Mouse (Mus musculus) forebrain, embryonic 13.5 days (tissue): ENCODE results near the gene Tmc5. TPM values are rescaled to one million over a fixed set of nuclear protein-coding genes. Genes with fewer than 3 reads are reported as not detected.
A peak's percentile ranks its signal among the peaks of the same experiment; 100 is the strongest.

Experiments
- ATAC-seq: fragments of 200-750 bp; cut with Nextera tagmentation; 2 replicates; pipeline ENCODE4 v1.8.0; 2017
- H3K27ac ChIP-seq: fragments of 300-500 bp; sonication (generic); 2 replicates; pipeline ENCODE4 v1.5.1; 2015; ENCODE audit warnings: inconsistent platforms, mild to moderate bottlenecking, moderate library complexity
- H3K27me3 ChIP-seq: fragments of 300-500 bp; sonication (generic); 2 replicates; pipeline ENCODE4 v1.6.1; 2015; ENCODE audit warnings: mild to moderate bottlenecking, inconsistent platforms
- H3K36me3 ChIP-seq: fragments of 300-500 bp; sonication (generic); 2 replicates; pipeline ENCODE4 v1.6.1; 2015; ENCODE audit warnings: mild to moderate bottlenecking, inconsistent platforms; ENCODE audit not compliant: poor library complexity, severe bottlenecking
- H3K4me1 ChIP-seq: fragments of 300-500 bp; sonication (generic); 2 replicates; pipeline ENCODE4 v1.6.1; 2015; ENCODE audit warnings: inconsistent platforms
- H3K4me2 ChIP-seq: fragments of 300-500 bp; sonication (generic); 2 replicates; pipeline ENCODE4 v1.6.1; 2015; ENCODE audit warnings: inconsistent platforms, mild to moderate bottlenecking, moderate library complexity
- H3K4me3 ChIP-seq: fragments of 300-500 bp; sonication (generic); 2 replicates; pipeline ENCODE4 v1.5.1; 2015; ENCODE audit warnings: mild to moderate bottlenecking, inconsistent platforms
- H3K9ac ChIP-seq: fragments of 300-500 bp; sonication (generic); 2 replicates; pipeline ENCODE4 v1.6.1; 2015; ENCODE audit warnings: mild to moderate bottlenecking, inconsistent platforms
- H3K9me3 ChIP-seq: fragments of 300-500 bp; sonication (generic); replicated peaks from 2 replicates; pipeline ENCODE4 v1.6.1; 2016; ENCODE audit warnings: inconsistent platforms
- WGBS: fragments of 180-500 bp; shearing (Covaris S2); methylation state at CpG from one replicate; pipeline ENCODE4 v1.1.7; 2015; 5-methylcytosine and 5-hydroxymethylcytosine counted together
- polyA plus RNA-seq: library from polyadenylated mRNA; unstranded; fragments of >200 nt; fragmentation: Nextera tagmentation; extraction: Ambion mirVana; gene quantifications from 2 replicates; pipeline ENCODE4 v1.2.1, GENCODE M21; 2015

The Tmc5 gene
- polyA plus RNA-seq, 1 experiment from 2014 or later = 0.28 TPM

DNA sequence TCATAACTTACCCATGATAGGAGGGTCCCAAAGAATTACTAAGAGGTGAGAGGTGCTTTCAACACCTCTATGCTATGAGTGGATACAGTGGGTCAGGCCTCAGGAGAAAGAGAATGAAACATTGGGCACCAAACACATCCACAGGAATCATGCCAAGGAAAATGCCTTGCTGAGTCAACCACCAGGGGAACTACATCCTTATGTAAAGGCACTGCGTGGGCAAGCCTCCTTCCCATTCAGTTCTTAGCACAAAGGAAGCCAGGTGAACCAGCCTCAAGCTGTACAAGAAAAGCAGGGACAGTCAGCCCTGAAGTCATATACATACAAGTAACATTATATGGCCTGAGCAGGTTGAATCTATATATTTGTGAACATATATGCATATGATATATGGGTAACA is 53.8 kb downstream of the Tmc5 start:
- Histone ChIP-seq H3K9ac (no peak overlapping the region), H3K27me3 (no peaks in the 10 kb centered on the region), H3K27ac (no peak overlapping the region), H3K36me3 (no peaks in the 10 kb centered on the region), H3K4me3 (no peak overlapping the region), H3K4me1 (no peaks in the 10 kb centered on the region), H3K9me3 (no peaks in the 10 kb centered on the region), H3K4me2 (no peak overlapping the region)
- no peak for ATAC-seq
- 78% methylated on average over 1 of the region's 1 CpGs for WGBS

- no peaks in the 10 kb centered on the region for H3K36me3 ChIP-seq
- H3K27ac ChIP-seq = no peak overlapping the region
- no peak overlapping the region for H3K9ac ChIP-seq
- H3K4me2 ChIP-seq = no peak overlapping the region
- H3K4me3 ChIP-seq = no peak overlapping the region
- no peak for ATAC-seq
- WGBS = 86% methylated on average over 6 of the region's 6 CpGs
- H3K9me3 ChIP-seq = no peaks in the 10 kb centered on the region
- H3K4me1 ChIP-seq = no peaks in the 10 kb centered on the region
- H3K27me3 ChIP-seq = no peaks in the 10 kb centered on the region
Measured at GRCm38 (mm10) chr7:118652572-118653295, 55.6 kb downstream of the Tmc5 start.

GRCm38 (mm10) chr7:118656730-118657129 is 59.6 kb downstream of the Tmc5 start:
- H3K27ac ChIP-seq = no peak overlapping the region
- H3K36me3 ChIP-seq = no peaks in the 10 kb centered on the region
- H3K27me3 ChIP-seq = no peaks in the 10 kb centered on the region
- no peak overlapping the region for H3K4me3 ChIP-seq
- H3K9ac ChIP-seq = no peak overlapping the region
- 32% methylated on average over 6 of the region's 6 CpGs for WGBS
- no peaks in the 10 kb centered on the region for H3K9me3 ChIP-seq
- ATAC-seq = no peak
- H3K4me1 ChIP-seq = no peaks in the 10 kb centered on the region
- no peak overlapping the region for H3K4me2 ChIP-seq

DNA sequence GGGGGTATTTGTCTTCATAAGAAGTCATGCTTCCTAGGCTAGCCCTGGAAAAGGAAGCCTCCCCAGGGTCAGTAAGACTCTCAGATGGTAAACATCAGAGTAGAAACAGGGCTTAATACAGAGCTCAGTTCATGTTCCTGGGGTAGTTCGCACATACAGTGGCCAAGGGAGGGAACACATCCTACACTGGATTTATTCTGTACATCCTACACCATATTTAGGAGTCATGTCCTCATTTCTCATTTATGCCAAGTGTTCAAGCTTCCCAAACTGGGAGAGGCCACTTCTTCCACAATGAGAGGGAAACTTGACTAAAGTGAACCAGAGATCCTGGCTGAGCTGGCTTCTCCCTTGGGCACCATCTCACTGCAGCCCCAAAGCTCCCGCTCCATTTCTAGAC is 70.7 kb downstream of the Tmc5 start:
- whole genome bisulfite sequencing = 89% methylated on average over 2 of the region's 2 CpGs
- no peak for ATAC-seq
- no peak overlapping the region for H3K9ac ChIP-seq

DNA sequence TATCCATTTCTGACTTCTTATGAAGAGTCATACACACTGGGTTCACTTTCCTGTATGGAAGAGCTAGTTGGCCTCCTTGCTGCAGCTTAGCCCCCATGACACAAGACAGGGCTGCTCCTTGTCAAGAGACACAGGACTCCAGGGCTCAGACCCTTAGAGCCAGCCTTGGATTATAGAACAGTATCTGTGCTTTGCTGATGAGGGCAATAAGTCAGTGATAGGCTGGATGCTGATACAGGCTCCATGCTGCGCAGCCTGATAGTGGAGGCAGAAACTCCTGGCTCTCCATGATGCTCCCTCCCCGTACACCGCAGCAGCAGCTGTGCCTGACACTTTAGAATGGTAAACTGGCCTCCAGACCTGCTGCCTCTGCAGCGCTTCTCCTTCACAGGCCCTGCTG is 73.0 kb downstream of the Tmc5 start:
- H3K27ac ChIP-seq = no peak overlapping the region
- no peaks in the 10 kb centered on the region for H3K36me3 ChIP-seq
- H3K4me3 ChIP-seq = no peak overlapping the region
- WGBS = 86% methylated on average over 4 of the region's 4 CpGs
- H3K9ac ChIP-seq = no peak overlapping the region
- H3K27me3 ChIP-seq = no peaks in the 10 kb centered on the region
- no peak for ATAC-seq
- no peaks in the 10 kb centered on the region for H3K9me3 ChIP-seq
- H3K4me1 ChIP-seq = no peaks in the 10 kb centered on the region
- H3K4me2 ChIP-seq = no peak overlapping the region

More for the DNA sequence above, 70.7 kb downstream of the Tmc5 start:
- Histone ChIP-seq H3K27ac (no peak overlapping the region), H3K4me1 (no peaks in the 10 kb centered on the region), H3K9me3 (peaks cover 5% of the 10 kb centered on the region), H3K4me3 (no peak overlapping the region), H3K27me3 (no peaks in the 10 kb centered on the region), H3K36me3 (no peaks in the 10 kb centered on the region), H3K4me2 (no peak overlapping the region)

DNA sequence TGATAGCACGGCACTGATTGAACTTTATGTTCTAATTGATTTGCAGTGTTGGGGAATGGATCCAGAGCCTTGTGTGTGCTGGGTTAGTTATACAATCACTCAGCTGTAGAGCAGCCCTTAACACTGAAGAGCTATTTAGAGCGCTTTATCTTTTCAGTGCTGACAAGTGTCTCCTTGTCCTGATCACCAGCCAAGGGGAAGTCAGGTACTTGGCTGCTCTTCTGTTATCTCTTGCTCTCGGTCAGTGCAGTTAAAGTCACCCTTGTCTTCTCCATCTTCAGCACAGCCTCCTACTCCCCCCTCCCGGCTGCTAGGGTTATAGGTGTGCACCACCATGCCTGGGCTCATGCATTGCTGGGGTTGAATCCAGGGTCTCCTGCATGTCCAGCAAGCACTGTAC is 79.7 kb downstream of the Tmc5 start:
- Histone ChIP-seq H3K4me3 (no peak overlapping the region), H3K4me2 (no peak overlapping the region), H3K27me3 (no peaks in the 10 kb centered on the region), H3K27ac (no peak overlapping the region), H3K36me3 (no peaks in the 10 kb centered on the region), H3K9ac (no peak overlapping the region), H3K4me1 (no peaks in the 10 kb centered on the region), H3K9me3 (no peaks in the 10 kb centered on the region)
- no peak for ATAC-seq
- WGBS = 92% methylated on average over 4 of the region's 4 CpGs

DNA sequence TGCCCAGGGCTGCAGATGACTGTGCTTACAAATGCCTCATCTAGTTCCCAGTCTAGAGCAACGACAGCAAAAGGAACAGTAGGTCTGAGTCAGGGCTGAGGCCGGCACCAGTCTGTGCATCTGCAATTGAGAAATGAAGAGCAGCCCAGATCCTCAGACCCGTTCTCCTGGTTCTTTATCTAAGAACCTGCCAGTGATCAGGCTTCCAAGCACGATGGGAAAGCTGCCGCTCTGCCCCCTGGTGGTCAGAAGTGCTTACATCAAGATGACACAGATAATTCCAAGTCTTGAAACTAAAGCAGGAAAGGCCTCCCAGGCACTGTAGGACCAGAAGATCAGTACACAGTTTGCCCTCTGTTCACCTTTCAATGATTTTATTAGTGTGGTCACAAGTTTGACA is 91.1 kb downstream of the Tmc5 start:
- Histone ChIP-seq H3K9me3 (no peaks in the 10 kb centered on the region), H3K27ac (no peak overlapping the region), H3K36me3 (peaks cover 63% of the 10 kb centered on the region), H3K4me1 (no peaks in the 10 kb centered on the region), H3K4me3 (no peak overlapping the region), H3K27me3 (no peaks in the 10 kb centered on the region), H3K9ac (no peak overlapping the region), H3K4me2 (no peak overlapping the region)
- peak; percentile 72 for ATAC-seq
- 24% methylated on average over 5 of the region's 5 CpGs for WGBS

DNA sequence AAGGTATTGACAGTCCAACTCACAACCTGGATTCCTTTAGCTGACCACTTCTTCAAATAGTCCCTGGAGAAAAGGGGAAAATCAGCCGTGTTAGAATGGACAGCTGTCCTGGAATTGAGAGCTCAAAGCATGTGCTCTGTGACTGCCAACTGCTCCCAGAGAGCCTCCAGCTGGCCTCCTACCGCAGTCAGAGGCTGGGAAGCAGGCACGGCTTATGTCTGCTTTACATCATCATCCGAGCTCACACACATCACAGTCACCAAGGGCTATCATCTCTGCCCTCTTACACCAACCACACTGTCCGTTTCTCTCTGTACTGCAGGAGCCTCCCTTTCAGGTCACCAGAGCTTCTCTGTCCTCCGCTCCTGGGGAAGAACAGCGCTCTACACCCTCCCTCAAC is 92.0 kb downstream of the Tmc5 start:
- Histone ChIP-seq H3K9ac (no peak overlapping the region), H3K9me3 (no peaks in the 10 kb centered on the region), H3K4me3 (no peak overlapping the region), H3K27ac (no peak overlapping the region), H3K4me2 (no peak overlapping the region), H3K4me1 (no peaks in the 10 kb centered on the region), H3K27me3 (no peaks in the 10 kb centered on the region), H3K36me3 (peaks cover 70% of the 10 kb centered on the region)
- 93% methylated on average over 7 of the region's 7 CpGs for WGBS
- ATAC-seq = no peak

GRCm38 (mm10) chr7:118691287-118691686 is 94.2 kb downstream of the Tmc5 start:
- Histone ChIP-seq H3K4me2 (no peak overlapping the region), H3K4me1 (no peaks in the 10 kb centered on the region), H3K27me3 (no peaks in the 10 kb centered on the region), H3K36me3 (peaks cover 90% of the 10 kb centered on the region), H3K4me3 (no peak overlapping the region), H3K9ac (no peak overlapping the region), H3K9me3 (no peaks in the 10 kb centered on the region), H3K27ac (no peak overlapping the region)
- no peak for ATAC-seq
- 94% methylated on average over 2 of the region's 2 CpGs for WGBS

- ATAC-seq = no peak
- Histone ChIP-seq H3K4me3 (no peak overlapping the region), H3K4me2 (no peak overlapping the region), H3K27ac (no peak overlapping the region), H3K4me1 (no peaks in the 10 kb centered on the region), H3K27me3 (no peaks in the 10 kb centered on the region), H3K36me3 (peaks cover 82% of the 10 kb centered on the region), H3K9ac (no peak overlapping the region), H3K9me3 (no peaks in the 10 kb centered on the region)
- WGBS = 98% methylated on average over 6 of the region's 6 CpGs
Measured at GRCm38 (mm10) chr7:118696146-118696545, 99.0 kb downstream of the Tmc5 start.

- H3K9me3 ChIP-seq = no peaks in the 10 kb centered on the region
- no peak for ATAC-seq
- peaks cover 4% of the 10 kb centered on the region; the same call in 1 of the 2 replicates for H3K4me1 ChIP-seq
- H3K27me3 ChIP-seq = no peaks in the 10 kb centered on the region
- no peak overlapping the region for H3K27ac ChIP-seq
- H3K4me2 ChIP-seq = no peak overlapping the region
- H3K9ac ChIP-seq = no peak overlapping the region
- no peak overlapping the region for H3K4me3 ChIP-seq
- H3K36me3 ChIP-seq = peaks cover 77% of the 10 kb centered on the region
- WGBS = 80% methylated on average over 4 of the region's 4 CpGs
Measured at GRCm38 (mm10) chr7:118697168-118697567, 100.1 kb downstream of the Tmc5 start.

- H3K36me3 ChIP-seq = peaks cover 67% of the 10 kb centered on the region
Measured at GRCm38 (mm10) chr7:118698882-118699281, 101.8 kb downstream of the Tmc5 start.

GRCm38 (mm10) chr7:118703144-118703561 is 106.1 kb downstream of the Tmc5 start:
- Histone ChIP-seq H3K4me3 (0 out of 2 replicates have a peak overlapping the region, but pooled peaks have one; percentile 84), H3K9me3 (no peaks in the 10 kb centered on the region), H3K27ac (no peak overlapping the region), H3K36me3 (peaks cover 26% of the 10 kb centered on the region), H3K27me3 (no peaks in the 10 kb centered on the region), H3K4me2 (peak overlapping the region; percentile 68), H3K9ac (no peak overlapping the region), H3K4me1 (peaks cover 30% of the 10 kb centered on the region)
- WGBS = 92% methylated on average over 15 of the region's 15 CpGs
- ATAC-seq = no peak

More at GRCm38 (mm10) chr7:118698882-118699281, 101.8 kb downstream of the Tmc5 start:
- Histone ChIP-seq H3K27me3 (no peaks in the 10 kb centered on the region), H3K4me3 (no peak overlapping the region), H3K27ac (no peak overlapping the region), H3K9ac (no peak overlapping the region), H3K4me2 (no peak overlapping the region), H3K4me1 (peaks cover 13% of the 10 kb centered on the region; the same call in 1 of the 2 replicates), H3K9me3 (no peaks in the 10 kb centered on the region)
- ATAC-seq = no peak
- 99% methylated on average over 9 of the region's 9 CpGs for WGBS
